Mouse (Mus musculus): ENCODE data around the gene Mpped2. TPM values are rescaled to one million over a fixed set of nuclear protein-coding genes. Genes with fewer than 3 reads are reported as not detected.

Mpped2 gene
- 0.04 and 0.23 TPM in 2 replicates for total RNA-seq (2012; rRNA removed)
- polyA plus RNA-seq (2012; ENCODE audit: insufficient read depth in 1 of 2, insufficient read length in 2 of 2, low read depth in 1 of 2, low replicate concordance in 2 of 2, missing spikeins in 1 of 2) = under 1 TPM in 1 of 2 experiments, not detected in 1; 0.10 TPM

- H3K27ac ChIP-seq (ENCODE audit: control insufficient read depth, low read depth, low read length) = no peak within 1 kb of the TSS
- no peak within 1 kb of the TSS for H3K9ac ChIP-seq (ENCODE audit: control insufficient read depth, low read depth, low read length, poor library complexity, severe bottlenecking)
- no peak within 1 kb of the TSS for H3K4me3 ChIP-seq (ENCODE audit: control insufficient read depth in 1 of 2, insufficient read depth in 1 of 2, low read depth in 2 of 2, low read length in 2 of 2)
- H3K36me3 ChIP-seq (ENCODE audit: control insufficient read depth in 1 of 2, insufficient read depth in 2 of 2, low read length in 2 of 2) = no peaks in the 10 kb centered on the region
- no peaks in the 10 kb centered on the region for H3K27me3 ChIP-seq (ENCODE audit: control insufficient read depth in 1 of 2, insufficient read depth in 2 of 2, low read length in 2 of 2)
- TF ChIP-seq MAX (IDR thresholded peaks at IDR 0.05; ENCODE audit: low read length) (no peak), USF2 (IDR thresholded peaks at IDR 0.05; ENCODE audit: borderline replicate concordance in 1 of 2, insufficient read depth in 1 of 2, low read depth in 1 of 2, low read length in 2 of 2) (no peak), SIN3A (IDR thresholded peaks at IDR 0.05; ENCODE audit: low read length) (no peak), POLR2A (IDR thresholded peaks at IDR 0.05; ENCODE audit: control insufficient read depth in 1 of 2, insufficient read depth in 1 of 2, low read depth in 1 of 2, low read length in 2 of 2, poor library complexity in 1 of 2) (no peak), NRF1 (IDR thresholded peaks at IDR 0.05; ENCODE audit: insufficient read depth, low read depth, low read length, poor library complexity, severe bottlenecking) (no peak), TCF12 (IDR thresholded peaks at IDR 0.05; ENCODE audit: low read depth, low read length) (no peak), ZKSCAN1 (IDR thresholded peaks at IDR 0.05; ENCODE audit: low read depth, low read length) (no peak), EP300 (IDR thresholded peaks at IDR 0.05; ENCODE audit: low read depth in 1 of 2, low read length in 2 of 2) (no peak), RAD21 (IDR thresholded peaks at IDR 0.05; ENCODE audit: low read depth, low read length) (no peak), GABPA (IDR thresholded peaks at IDR 0.05; ENCODE audit: low read depth, low read length) (no peak), CTCF (IDR thresholded peaks at IDR 0.05 in 2 of 3, conservative IDR thresholded peaks at IDR 0.05 in 1 of 3; ENCODE audit: control insufficient read depth in 1 of 3, insufficient read depth in 1 of 3, low read depth in 2 of 3, low read length in 3 of 3, poor library complexity in 1 of 3, severe bottlenecking in 1 of 3) (no peak)
- no peaks in the 10 kb centered on the region for H3K79me2 ChIP-seq (ENCODE audit: control insufficient read depth, insufficient read depth, low read length, poor library complexity)
- no peaks in the 10 kb centered on the region for H3K9me3 ChIP-seq (replicated peaks; ENCODE audit: insufficient read depth, low read length)
- H3K4me1 ChIP-seq (ENCODE audit: control insufficient read depth in 1 of 2, insufficient read depth in 2 of 2, low read length in 2 of 2) = no peaks in the 10 kb centered on the region
- no peak for DNase-seq (ENCODE audit: low read depth, low spot score)
Measured at GRCm38 (mm10) chr2:106692783-106693701, at the start of gene Mpped2. Gene Mpped2, plus strand, starts transcription at chr2:106693269.

DNA sequence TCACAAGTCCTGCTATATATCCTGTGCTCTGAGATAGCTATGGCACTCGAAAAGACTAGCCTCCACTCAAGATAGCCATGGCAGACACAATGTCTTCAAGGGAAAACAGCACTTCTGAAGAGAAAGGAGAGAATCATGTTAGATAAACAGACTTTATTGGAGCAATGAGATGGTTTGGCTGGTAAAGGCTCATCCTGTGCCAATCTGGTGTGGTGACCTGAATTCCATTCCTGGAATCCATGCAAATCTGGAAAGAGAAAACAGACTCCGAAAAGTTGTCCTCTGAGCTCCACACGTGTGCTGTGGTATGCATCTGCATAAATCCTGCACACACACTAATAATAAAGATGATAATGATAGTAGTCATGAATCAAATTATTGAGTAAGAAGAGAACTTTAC is 48.3 kb upstream of the Mpped2 start:
- Histone ChIP-seq H3K4me3 (ENCODE audit: control insufficient read depth in 1 of 2, insufficient read depth in 1 of 2, low read depth in 2 of 2, low read length in 2 of 2) (no peak overlapping the region), H3K9ac (ENCODE audit: control insufficient read depth, low read depth, low read length, poor library complexity, severe bottlenecking) (no peak overlapping the region), H3K36me3 (ENCODE audit: control insufficient read depth in 1 of 2, insufficient read depth in 2 of 2, low read length in 2 of 2) (no peaks in the 10 kb centered on the region), H3K27ac (ENCODE audit: control insufficient read depth, low read depth, low read length) (no peak overlapping the region), H3K79me2 (ENCODE audit: control insufficient read depth, insufficient read depth, low read length, poor library complexity) (no peaks in the 10 kb centered on the region), H3K9me3 (replicated peaks; ENCODE audit: insufficient read depth, low read length) (no peaks in the 10 kb centered on the region), H3K27me3 (ENCODE audit: control insufficient read depth in 1 of 2, insufficient read depth in 2 of 2, low read length in 2 of 2) (no peaks in the 10 kb centered on the region), H3K4me1 (ENCODE audit: control insufficient read depth in 1 of 2, insufficient read depth in 2 of 2, low read length in 2 of 2) (no peaks in the 10 kb centered on the region)
- no peak for TF ChIP-seq MAFK (IDR thresholded peaks at IDR 0.05; ENCODE audit: borderline replicate concordance, low read depth, low read length)
- no peak for TF ChIP-seq USF2 (IDR thresholded peaks at IDR 0.05; ENCODE audit: borderline replicate concordance in 1 of 2, insufficient read depth in 1 of 2, low read depth in 1 of 2, low read length in 2 of 2)
- no peak for TF ChIP-seq CHD1 (IDR thresholded peaks at IDR 0.05; ENCODE audit: low read depth, low read length)
- TF ChIP-seq RAD21 (IDR thresholded peaks at IDR 0.05; ENCODE audit: low read depth, low read length) = no peak
- TF ChIP-seq SIN3A (IDR thresholded peaks at IDR 0.05; ENCODE audit: low read length) = no peak
- no peak for TF ChIP-seq E2F4 (IDR thresholded peaks at IDR 0.05; ENCODE audit: borderline replicate concordance, low read depth, low read length)
- TF ChIP-seq MEF2A (IDR thresholded peaks at IDR 0.05; ENCODE audit: extremely low read depth, insufficient replicate concordance, low read depth, low read length, poor library complexity, severe bottlenecking) = no peak
- no peak for TF ChIP-seq POLR2AphosphoS5 (IDR thresholded peaks at IDR 0.05; ENCODE audit: borderline replicate concordance, low read depth, low read length)
- TF ChIP-seq NELFE (IDR thresholded peaks at IDR 0.05; ENCODE audit: low read depth, low read length) = no peak
- TF ChIP-seq MYB (IDR thresholded peaks at IDR 0.05; ENCODE audit: low read depth, low read length) = no peak
- TF ChIP-seq HCFC1 (IDR thresholded peaks at IDR 0.05; ENCODE audit: low read depth, low read length) = no peak
- TF ChIP-seq ELF1 (IDR thresholded peaks at IDR 0.05; ENCODE audit: low read depth, low read length) = no peak
- no peak for TF ChIP-seq ZC3H11A (IDR thresholded peaks at IDR 0.05; ENCODE audit: low read depth, low read length)
- TF ChIP-seq ZMIZ1 (IDR thresholded peaks at IDR 0.05; ENCODE audit: low read depth, low read length) = no peak
- TF ChIP-seq USF1 (IDR thresholded peaks at IDR 0.05; ENCODE audit: low read depth, low read length) = no peak
- TF ChIP-seq CHD2 (IDR thresholded peaks at IDR 0.05; ENCODE audit: low read length) = no peak
- DNase-seq (ENCODE audit: low read depth, low spot score) = no peak
